26 mouse cellular contexts compared by ENCODE assay signal in the genomic region with DNA sequence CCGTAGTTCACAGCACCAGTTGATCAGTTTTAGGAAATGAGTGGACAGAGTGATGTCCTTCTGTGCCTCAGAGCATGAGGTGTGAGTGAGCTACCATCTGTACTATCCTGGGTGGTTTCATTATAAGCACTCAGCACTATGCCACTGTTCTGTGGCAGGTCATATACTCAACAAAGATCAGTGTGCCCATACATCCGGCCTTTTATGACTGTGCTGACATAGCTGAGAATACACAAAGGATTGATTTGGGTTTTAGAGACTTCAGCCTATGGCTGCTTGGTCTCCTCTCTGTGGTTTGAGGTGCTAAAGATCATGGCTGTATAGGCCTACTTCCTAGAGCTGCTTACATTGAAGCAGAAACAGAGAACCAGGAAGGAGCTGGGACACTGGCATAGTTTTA. TPM values are rescaled to one million over a fixed set of nuclear protein-coding genes. Genes with fewer than 3 reads are reported as not detected.
DNase-seq lines count a peak whose midpoint lies in the region; ATAC-seq and TF ChIP-seq lines count a peak whose summit lies in the region.
"Had no signal": no experiment of that assay in that cellular context is flagged by ENCODE, and none has a peak within 500 bp of the region (broad histone marks: within the 10 kb centered on the region; RNA-seq: fewer than 3 reads in every experiment).

No protein-coding gene starts in this region.

- H3K79me2 ChIP-seq in heart, adult 2 months (replicated peaks; ENCODE audit: control insufficient read depth, insufficient read depth, low read length), result no peaks in the 10 kb centered on the region

- no peaks in the 10 kb centered on the region for H3K9me3 ChIP-seq in forebrain, embryonic 15.5 days
- H3K9me3 ChIP-seq: heart, embryonic 10.5 days; heart, embryonic 13.5 days; intestine, embryonic 15.5 days had no signal

- no peak overlapping the region for H3K27ac ChIP-seq in forebrain, embryonic 15.5 days (replicated peaks)
- no peak overlapping the region for H3K27ac ChIP-seq in heart, adult 2 months
- H3K27ac ChIP-seq: heart, embryonic 10.5 days; heart, embryonic 13.5 days; hindbrain, embryonic 14.5 days; hindbrain, postnatal 0 days; intestine, embryonic 15.5 days had no signal

- 91% methylated on average over 2 of the region's 2 CpGs for WGBS in forebrain, embryonic 15.5 days
- WGBS in heart, adult 2 months, result 86% methylated on average over 2 of the region's 2 CpGs

- peak; percentile 91 for ATAC-seq in activated CD4-positive, CD25-positive, alpha-beta regulatory T cell, adult 4 months
- peak; percentile 64 for ATAC-seq in megakaryocyte, adult 5-6 weeks (ENCODE audit: poor library complexity, severe bottlenecking)
- ATAC-seq in neutrophil, adult 5-6 weeks (ENCODE audit: extremely low read depth, insufficient number of reproducible peaks, low FRiP score, poor library complexity, severe bottlenecking), result peak; percentile 20; the same call in 1 of the 2 replicates
- ATAC-seq in forebrain, embryonic 15.5 days (replicated peaks), result no peak
- ATAC-seq: forebrain, embryonic 14.5 days; hindbrain, postnatal 0 days; intestine, embryonic 15.5 days; Patski had no signal

- no peak for TF ChIP-seq CTCF in heart, adult 2 months (IDR thresholded peaks at IDR 0.05)

- H3K36me3 ChIP-seq in forebrain, embryonic 15.5 days, result no peaks in the 10 kb centered on the region
- H3K36me3 ChIP-seq in heart, adult 2 months (ENCODE audit: control insufficient read depth, insufficient read depth, low read length), result no peaks in the 10 kb centered on the region
- H3K36me3 ChIP-seq: G1E; heart, embryonic 10.5 days; heart, embryonic 13.5 days; intestine, embryonic 15.5 days had no signal

- H3K4me1 ChIP-seq in forebrain, embryonic 15.5 days, result no peaks in the 10 kb centered on the region
- H3K4me1 ChIP-seq in heart, adult 2 months (ENCODE audit: control insufficient read depth, insufficient read depth, low read length), result no peaks in the 10 kb centered on the region; the same call in 1 of the 2 replicates
- H3K4me1 ChIP-seq: heart, embryonic 13.5 days; intestine, embryonic 15.5 days had no signal

- TF ChIP-seq EP300 in heart, adult 2 months (IDR thresholded peaks at IDR 0.05; ENCODE audit: insufficient read depth, low read depth, low read length), result no peak

- H3K4me3 ChIP-seq in forebrain, embryonic 15.5 days, result no peak overlapping the region
- no peak overlapping the region for H3K4me3 ChIP-seq in heart, adult 2 months
- H3K4me3 ChIP-seq: heart, embryonic 10.5 days; heart, embryonic 13.5 days; intestine, embryonic 15.5 days had no signal

- H3K4me2 ChIP-seq in forebrain, embryonic 15.5 days (replicated peaks), result no peak overlapping the region
- H3K4me2 ChIP-seq: heart, embryonic 13.5 days; hindbrain, embryonic 14.5 days; intestine, embryonic 15.5 days had no signal

- intact Hi-C loops in heart, adult 2 months (cut with DNase I), result no loop called here

- no peak overlapping the region for H3K9ac ChIP-seq in forebrain, embryonic 15.5 days (replicated peaks)
- no peak overlapping the region for H3K9ac ChIP-seq in heart, adult 2 months (ENCODE audit: low read depth, low read length)
- H3K9ac ChIP-seq: heart, embryonic 13.5 days; hindbrain, embryonic 14.5 days; intestine, embryonic 15.5 days had no signal

- peak; percentile 35 for DNase-seq in CD4-positive, CD25-positive, alpha-beta regulatory T cell, adult 2 months (ENCODE audit: low read depth, low spot score)
- DNase-seq in ovary, adult 18-20 months (ENCODE audit: low spot score), result no peak
- no peak for DNase-seq in heart, adult 2 months
- DNase-seq: adrenal gland, adult 8-10 months; adrenal gland, postnatal 25 days; B cell, adult 2 months; cerebellum, adult 11-12 months; cerebellum, adult 9-10 months; cerebellum, postnatal 14 days; gastrocnemius, postnatal 25 days; heart, adult 18-20 months; heart, postnatal 14 days; heart, postnatal 4 days had no signal

- TF ChIP-seq POLR2A in heart, adult 2 months (IDR thresholded peaks at IDR 0.05; ENCODE audit: insufficient read depth, low read depth, low read length), result no peak

- no peaks in the 10 kb centered on the region for H3K27me3 ChIP-seq in forebrain, embryonic 15.5 days
- no peaks in the 10 kb centered on the region for H3K27me3 ChIP-seq in heart, adult 2 months (ENCODE audit: control insufficient read depth, insufficient read depth, low read length)
- H3K27me3 ChIP-seq: CH12.LX; heart, embryonic 13.5 days; intestine, embryonic 15.5 days; Patski had no signal

RNA-seq across cellular contexts. Expression of a gene that starts 12.6 kb away (rescaled TPM):
- 10 to 100 TPM; 36.7 to 43.0 TPM for polyA plus RNA-seq in activated CD4-positive, CD25-positive, alpha-beta regulatory T cell, adult 4 months (2017; shearing (Covaris generic))
- total RNA-seq in megakaryocyte, adult 5-6 weeks (2015), result 19.1 and 21.5 TPM in 2 replicates
- 20.8 and 21.9 TPM in 2 replicates for total RNA-seq in megakaryocyte, adult 5-6 weeks (2017)
- total RNA-seq in neutrophil, adult 5-6 weeks (2017), result 29.0 and 31.4 TPM in 2 replicates
- 2.5 and 3.0 TPM in 2 replicates for polyA plus RNA-seq in forebrain, embryonic 15.5 days (2015; fragmentation: Nextera tagmentation; extraction: Ambion mirVana)
- total RNA-seq in heart, adult 2 months (2021), result 1 to 10 TPM; 1.9 to 2.2 TPM
- polyA plus RNA-seq in heart, adult 2 months (2012; rRNA removed), result 2.0 and 2.8 TPM in 2 replicates
- total RNA-seq: CH12.LX had no signal
- polyA plus RNA-seq: G1E had no signal
